Mouse (Mus musculus) v-Abl transformed pro-B cells (cell line): ENCODE results near the gene Khdc3.

ENCODE experiments used
- in situ Hi-C, 2 experiments: fragments of 400-800 bp; cut with MboI; formaldehyde crosslinking; loops; one replicate each; pipeline ENCODE4 v1.15.1; 2025; ENCODE audit not compliant: unreplicated experiment in 2 of 2

The Khdc3 gene

GRCm38 (mm10) chr9:73094580-73094979 lies 7.1 kb upstream of the Khdc3 start:
- in situ Hi-C loops: loop anchor here (5.0 to 25.0 kb wide), 5 partner anchors 52 to 332 kb away; partner anchors contain the start of genes Pigb (in 1 of the 2) and Rab27a (in 1 of the 2)

DNA sequence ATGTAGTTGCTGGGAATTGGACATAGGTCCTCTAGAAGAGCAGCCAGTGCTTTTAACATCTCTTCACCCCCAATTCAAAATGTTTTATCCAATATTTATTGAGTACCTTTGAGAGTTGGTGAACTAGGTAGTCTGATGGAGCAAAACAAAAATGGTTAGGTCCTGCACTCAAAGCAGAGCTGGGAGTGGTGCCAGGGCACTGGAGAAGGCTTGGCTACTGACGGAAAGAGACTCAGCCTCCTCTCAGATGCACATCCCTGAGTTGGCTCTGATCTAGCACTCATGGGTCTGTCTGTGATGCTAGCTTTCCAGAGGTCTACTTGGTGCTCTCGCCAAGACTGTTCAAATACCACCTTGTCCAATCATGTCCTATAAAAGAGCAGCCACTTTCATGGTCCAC lies 3.7 kb upstream of the Khdc3 start:
- in situ Hi-C loops: loop anchor here in 1 of 2 experiments (25.0 kb wide), 1 partner anchor 336 kb away; no protein-coding TSS in a partner anchor

- in situ Hi-C loops: loop anchor here in 1 of 2 experiments (25.0 kb wide), 1 partner anchor 1615 kb away; the partner anchor contains the start of gene Polr2m
Measured at GRCm38 (mm10) chr9:73102181-73102580, 545 bp downstream of the Khdc3 start, which contains the start of gene Gm20509. Gm20509 (plus strand) TSS chr9:73102470.

GRCm38 (mm10) chr9:73103159-73103879 lies 1.7 kb downstream of the Khdc3 start:
- in situ Hi-C loops: loop anchor here in 1 of 2 experiments (25.0 kb wide), 1 partner anchor 1616 kb away; the partner anchor contains the start of gene Polr2m

GRCm38 (mm10) chr9:73103880-73104198 lies 2.2 kb downstream of the Khdc3 start:
- in situ Hi-C loops: loop anchor here in 1 of 2 experiments (25.0 kb wide), 1 partner anchor 1617 kb away; the partner anchor contains the start of gene Polr2m

GRCm38 (mm10) chr9:73105141-73105540 lies 3.5 kb downstream of the Khdc3 start:
- in situ Hi-C loops: loop anchor here in 1 of 2 experiments (25.0 kb wide), 1 partner anchor 1618 kb away; the partner anchor contains the start of gene Polr2m

- in situ Hi-C loops: loop anchor here in 1 of 2 experiments (25.0 kb wide), 1 partner anchor 1618 kb away; the partner anchor contains the start of gene Polr2m
Measured at GRCm38 (mm10) chr9:73105771-73106170, 4.1 kb downstream of the Khdc3 start.

- in situ Hi-C loops: loop anchor here in 1 of 2 experiments (25.0 kb wide), 1 partner anchor 1626 kb away; the partner anchor contains the start of gene Polr2m
Measured at GRCm38 (mm10) chr9:73112919-73113906, 11.6 kb downstream of the Khdc3 start, which contains the start of gene Rsl24d1. Rsl24d1 (plus strand) TSS chr9:73113426.

DNA sequence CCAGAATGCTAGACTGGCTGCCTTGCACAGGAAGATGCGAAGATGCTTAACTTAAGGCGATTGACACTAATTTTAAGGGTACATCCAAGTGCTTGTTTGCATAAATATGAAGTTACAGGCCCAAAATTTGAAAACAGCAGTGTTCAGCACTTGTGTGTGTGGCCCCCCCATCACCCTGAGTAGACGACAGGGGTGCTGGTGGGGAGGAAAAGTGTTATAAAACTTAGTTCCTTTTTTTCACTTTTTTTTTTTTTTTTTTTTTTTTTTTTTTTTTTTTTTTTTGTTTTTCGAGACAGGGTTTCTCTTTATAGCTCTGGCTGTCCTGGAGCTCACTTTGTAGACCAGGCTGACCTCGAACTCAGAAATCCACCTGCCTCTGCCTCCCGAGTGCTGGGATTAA lies 15.1 kb downstream of the Khdc3 start:
- in situ Hi-C loops: loop anchor here in 1 of 2 experiments (25.0 kb wide), 1 partner anchor 1629 kb away; the partner anchor contains the start of gene Polr2m

DNA sequence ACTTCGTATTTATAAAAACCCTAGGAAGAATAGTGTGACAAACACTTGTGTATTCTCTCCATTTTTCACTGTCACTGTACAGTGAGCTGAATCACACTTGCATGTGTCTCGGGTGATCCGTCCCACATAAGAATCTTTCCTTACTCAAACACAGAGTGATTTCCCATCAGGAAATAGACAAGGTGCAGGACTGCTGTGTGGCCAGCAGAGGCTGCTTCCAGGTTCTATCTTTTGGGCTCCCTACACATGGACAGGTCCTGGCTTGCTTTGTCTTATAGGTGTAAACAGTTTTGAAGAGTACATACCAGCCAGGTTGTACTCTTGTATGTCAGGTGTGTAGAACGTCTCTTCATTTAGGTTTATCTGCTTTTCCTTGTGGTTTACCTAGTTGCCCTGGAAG lies 16.4 kb downstream of the Khdc3 start:
- in situ Hi-C loops: loop anchor here in 1 of 2 experiments (25.0 kb wide), 1 partner anchor 1631 kb away; the partner anchor contains the start of gene Polr2m

- in situ Hi-C loops: loop anchor here in 1 of 2 experiments (25.0 kb wide), 1 partner anchor 1634 kb away; the partner anchor contains the start of gene Polr2m
Measured at GRCm38 (mm10) chr9:73121735-73122134, 20.1 kb downstream of the Khdc3 start.

DNA sequence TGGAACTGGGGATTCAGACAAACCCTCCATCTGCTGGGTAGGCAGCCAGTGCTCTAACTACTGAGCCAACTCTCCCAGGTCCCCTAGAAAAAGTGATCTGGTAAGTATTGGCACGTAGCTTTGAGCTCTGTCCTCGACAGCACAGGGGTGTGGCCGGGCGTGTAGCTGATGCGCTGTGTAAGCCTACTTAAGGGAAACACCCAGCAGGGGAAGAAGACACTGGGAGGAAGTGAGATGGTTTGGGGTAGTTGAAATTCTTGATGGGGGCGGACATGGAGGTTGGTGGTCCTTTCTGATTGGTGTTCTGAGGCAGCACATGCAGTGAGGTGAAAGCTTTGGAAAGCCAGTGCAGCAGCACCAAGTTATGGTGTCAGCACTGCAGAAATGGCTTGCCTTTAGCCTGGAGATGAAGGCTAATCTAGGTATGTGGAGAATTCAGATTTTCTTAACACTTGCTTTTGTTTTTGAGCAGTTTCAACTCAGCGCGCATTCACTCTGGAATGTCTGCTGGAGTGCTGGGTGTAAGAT lies 23.5 kb downstream of the Khdc3 start:
- in situ Hi-C loops: no loop called here

GRCm38 (mm10) chr9:73127457-73127856 lies 25.8 kb downstream of the Khdc3 start:
- in situ Hi-C loops: no loop called here

GRCm38 (mm10) chr9:73129875-73130274 lies 28.2 kb downstream of the Khdc3 start:
- in situ Hi-C loops: no loop called here

DNA sequence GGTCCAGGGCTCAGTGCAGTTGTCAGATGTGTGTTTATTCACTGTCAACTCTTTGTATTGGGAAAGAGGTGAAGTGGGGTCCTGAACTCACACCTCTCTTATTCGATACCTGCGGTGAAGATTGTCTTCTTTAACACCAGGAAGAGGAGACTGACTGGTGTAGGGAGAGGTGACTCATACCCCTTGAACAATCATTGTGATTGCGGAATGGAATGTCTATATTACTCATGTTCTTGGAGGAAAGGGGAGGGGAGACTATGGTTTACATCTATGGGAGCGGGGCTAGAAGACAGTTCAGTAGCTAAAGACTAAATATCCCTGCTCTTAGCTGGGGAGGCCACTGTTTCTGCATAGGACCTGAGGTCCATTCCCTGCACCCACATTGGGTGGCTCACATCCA lies 28.9 kb downstream of the Khdc3 start:
- in situ Hi-C loops: no loop called here

- in situ Hi-C loops: no loop called here
Measured at GRCm38 (mm10) chr9:73137341-73137886, 35.8 kb downstream of the Khdc3 start.
